Mouse (Mus musculus): ENCODE data around the gene Itga3.

GRCm38 (mm10) chr11:95053062-95053461, 23.5 kb downstream of the Itga3 start:
- TF ChIP-seq CTCF (IDR thresholded peaks at IDR 0.05; ENCODE audit: low read depth, low read length) (no peak), POLR2A (IDR thresholded peaks at IDR 0.05; ENCODE audit: insufficient read depth, low read length) (no peak), EP300 (IDR thresholded peaks at IDR 0.05; ENCODE audit: insufficient read depth, low read depth, low read length) (no peak)
